Mouse (Mus musculus): ENCODE measurements at regions not wholly inside any gene's neighbourhood (a gene's known extent, or its start where the extent isn't known, plus 50 kb on each side); places are given as distances from the start of the nearest gene placed in this dataset.

DNA sequence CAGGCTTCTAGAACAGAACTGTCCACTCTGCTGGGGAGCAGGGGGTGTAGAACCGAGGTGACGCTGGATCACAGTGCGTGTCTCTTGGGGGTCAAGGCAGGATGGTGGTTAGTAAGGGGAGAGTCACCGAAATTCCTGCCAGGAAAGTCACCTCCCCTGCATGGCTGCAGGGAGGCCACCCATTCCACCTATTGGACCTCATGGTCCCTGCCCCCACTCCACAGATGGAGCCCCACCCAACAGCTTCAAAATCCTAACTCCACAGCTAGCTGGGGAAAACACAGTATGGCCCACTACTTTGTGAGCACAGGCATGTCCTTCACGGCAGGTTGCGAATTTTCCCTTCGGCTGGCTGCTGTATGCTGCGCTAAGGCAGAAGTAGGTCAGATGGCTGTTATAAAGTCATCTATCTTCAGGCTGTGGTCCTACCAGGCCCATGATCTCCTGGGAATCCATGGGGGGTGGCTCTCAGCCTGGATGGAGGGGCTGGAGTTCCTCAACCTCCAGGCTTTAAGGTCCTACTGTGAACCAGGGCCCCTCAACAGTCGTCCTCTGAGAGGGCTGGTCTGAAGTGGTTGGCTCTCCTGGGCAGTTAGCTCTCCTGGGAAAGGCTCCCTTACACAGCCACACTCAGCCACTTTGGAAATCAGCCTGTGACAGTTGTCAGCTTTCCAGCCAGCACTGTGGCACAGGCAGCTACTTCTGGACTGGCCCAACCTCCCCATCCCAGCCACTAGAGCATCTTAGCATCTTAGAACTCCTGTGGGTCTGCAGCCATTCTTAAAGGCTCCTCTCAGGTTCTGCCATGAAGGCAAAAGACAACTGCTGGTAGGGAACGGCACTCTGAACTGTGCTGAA is 124.0 kb upstream of the Klf14 start:
- DNase-seq (ENCODE audit: low spot score in 2 of 2) = no peak

DNA sequence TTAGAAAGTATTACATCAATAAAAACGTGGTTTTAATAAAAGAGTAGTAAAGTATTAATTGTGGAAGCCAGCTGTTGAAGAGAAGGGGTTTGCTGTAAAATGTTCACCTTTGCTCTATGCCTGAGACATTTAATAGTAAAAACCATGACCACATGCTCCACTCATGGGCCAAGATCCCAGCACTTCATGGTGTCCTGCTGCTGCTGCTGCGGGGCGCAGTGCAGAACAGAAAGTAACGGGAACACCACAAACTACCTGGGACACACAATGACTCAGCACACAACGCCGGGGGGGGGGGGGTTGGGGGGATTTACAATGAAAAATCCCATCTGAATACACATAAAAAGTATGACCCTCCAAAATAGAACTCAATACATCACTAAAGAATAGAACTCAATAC is 124.8 kb upstream of the Klf14 start:
- DNase-seq (ENCODE audit: low spot score in 2 of 2) = no peak

DNA sequence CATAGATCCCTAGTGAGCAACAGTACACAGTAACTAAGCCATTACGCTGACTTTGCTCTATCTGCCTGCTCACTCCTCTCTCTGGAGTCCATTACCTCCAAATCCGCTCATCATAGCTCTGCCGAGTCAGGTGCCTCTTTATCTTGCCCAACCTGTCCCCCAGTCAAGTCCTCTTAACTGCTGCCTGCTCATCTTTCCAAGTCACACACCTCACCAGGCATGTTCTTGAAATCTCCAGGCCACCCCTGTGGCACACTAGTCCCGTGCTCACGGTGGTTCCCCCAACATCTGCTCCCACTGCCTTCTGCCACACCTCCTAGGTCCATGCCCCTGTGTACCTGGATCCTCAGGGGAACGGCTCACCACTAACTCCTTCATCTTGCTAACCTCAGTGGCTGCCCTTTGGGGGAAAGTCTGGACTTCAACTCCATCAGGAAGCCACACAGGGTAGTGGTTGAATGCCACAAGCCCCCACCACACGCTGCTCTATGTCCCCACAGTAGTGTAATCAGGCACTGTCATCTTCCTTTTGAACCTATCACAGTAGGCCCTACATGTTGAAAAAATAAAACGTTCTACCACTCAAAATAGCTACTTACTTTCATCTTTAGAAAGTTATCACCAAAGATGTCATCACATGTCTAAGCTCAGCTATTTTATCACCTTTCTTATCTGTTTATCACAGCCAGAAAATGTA is 126.3 kb upstream of the Klf14 start:
- DNase-seq (ENCODE audit: low spot score in 2 of 2) = no peak

DNA sequence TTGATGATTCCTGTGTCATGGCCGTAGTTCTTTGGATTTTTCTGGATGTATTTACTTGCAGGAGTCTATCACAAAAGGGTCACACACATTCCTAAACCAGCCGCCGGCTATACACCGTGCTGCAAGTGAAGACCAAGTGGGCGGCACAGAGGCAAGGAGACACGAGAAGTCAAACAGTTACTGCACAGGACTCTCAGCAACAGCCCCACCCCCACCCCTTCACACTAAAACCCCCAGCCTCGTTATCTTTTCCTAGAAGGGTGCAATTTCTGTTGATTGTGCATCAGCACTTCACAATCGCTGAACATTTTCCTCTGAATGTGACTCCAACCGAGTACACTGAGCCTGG is 126.9 kb upstream of the Klf14 start:
- no peak for DNase-seq (ENCODE audit: low spot score in 2 of 2)

DNA sequence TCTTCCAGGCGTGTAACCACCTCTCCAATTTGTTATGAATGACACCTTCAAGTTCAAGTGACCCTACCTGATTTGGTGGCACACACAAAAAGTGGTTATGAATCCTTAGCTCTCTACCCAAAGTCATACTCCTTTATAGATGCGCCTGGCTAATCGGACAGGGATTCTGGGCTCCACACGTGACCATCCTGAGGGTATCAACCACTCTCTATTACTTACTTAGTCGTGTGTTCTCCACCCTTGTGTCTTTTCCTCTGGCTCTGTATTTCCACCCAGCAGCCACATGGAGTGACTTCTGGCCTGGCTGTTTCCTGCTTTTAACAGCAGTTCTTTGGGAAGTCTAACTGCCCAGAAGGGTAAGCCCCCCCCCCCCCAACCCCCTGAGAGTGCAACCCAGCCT is 127.4 kb upstream of the Klf14 start:
- no peak for DNase-seq (ENCODE audit: low spot score in 2 of 2)

DNA sequence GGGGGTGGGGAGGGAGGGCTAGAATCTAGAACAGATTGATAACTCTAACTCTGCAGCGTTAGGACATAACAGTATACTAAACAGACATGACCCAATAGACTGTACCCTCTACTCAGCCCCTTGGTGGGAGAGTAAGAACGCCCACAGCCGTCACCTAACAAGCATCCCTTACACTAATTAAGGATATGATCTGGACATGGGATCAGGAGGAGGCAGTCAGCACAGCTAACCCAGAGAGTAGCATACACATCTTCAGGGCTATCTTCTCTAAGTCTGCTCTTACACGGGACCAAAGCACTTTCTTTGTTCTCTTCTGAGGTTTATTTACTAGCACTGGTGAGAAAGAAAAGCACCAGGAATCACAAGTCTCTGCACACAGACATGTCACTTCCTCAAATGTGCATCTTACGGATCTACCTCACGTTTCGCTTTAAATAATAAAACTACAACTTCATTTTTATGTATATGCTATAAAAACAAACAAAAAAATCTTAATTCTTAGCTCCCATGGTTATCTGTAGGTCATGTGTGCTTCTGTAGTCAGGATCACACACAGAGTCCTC is 128.0 kb upstream of the Klf14 start:
- no peak for DNase-seq (ENCODE audit: low spot score in 2 of 2)

DNA sequence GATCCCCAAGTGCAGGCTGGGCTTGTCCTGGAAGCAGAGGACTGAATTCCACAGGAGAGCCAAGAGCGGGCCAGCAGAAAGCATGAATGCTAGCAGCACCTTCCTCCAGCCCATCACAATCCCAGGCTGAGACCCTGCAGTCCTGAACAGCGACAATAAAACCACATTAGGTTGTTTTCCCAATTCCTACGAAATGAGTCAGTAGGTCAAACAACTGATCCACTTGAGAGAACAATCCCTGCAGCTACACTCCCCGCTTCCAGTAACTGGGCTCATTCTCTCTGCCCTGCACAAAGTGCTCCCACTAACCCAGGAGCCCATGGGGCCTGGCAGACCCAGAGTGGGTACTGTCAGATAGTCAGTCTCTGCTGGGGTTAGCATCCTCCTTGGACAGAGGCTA is 128.6 kb upstream of the Klf14 start:
- no peak for DNase-seq (ENCODE audit: low spot score in 2 of 2)

DNA sequence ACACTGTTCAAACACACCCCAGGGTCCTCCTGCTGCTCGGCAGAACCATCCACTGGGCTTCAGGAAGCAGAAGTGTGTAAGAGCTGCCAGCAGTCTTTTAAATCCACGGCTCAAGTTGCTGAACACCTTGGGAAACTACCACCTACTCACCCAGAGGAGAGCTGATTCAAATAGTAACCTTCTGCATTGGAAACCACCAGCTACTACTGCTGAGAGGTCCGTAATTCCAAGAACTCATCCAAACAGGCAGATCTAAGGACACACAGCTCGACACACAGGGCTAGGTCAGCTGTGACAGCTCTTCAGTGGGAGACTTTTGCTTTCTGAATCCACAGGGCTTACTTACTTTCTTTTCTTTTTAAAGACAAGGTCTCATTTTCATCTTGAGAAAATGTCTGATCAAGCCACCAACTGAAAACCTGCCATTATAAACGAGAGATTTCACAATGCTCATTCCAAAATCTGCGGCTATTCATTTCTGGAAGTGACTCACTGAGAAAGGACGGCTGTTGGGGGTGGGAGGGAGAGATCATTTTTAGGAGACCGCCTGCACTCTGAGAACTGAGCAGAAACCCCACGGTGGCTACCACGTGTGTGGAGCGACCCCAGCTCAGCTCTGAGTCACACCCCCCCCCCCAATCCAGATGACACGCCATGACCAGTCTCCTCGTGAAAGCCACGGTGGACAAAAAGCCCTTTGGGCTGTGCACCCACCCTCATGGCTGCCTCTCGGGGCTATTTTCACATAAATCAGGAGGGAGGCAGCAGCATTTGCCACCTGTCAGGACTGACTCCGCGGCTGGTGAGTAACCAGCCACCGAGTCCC is 129.5 kb upstream of the Klf14 start:
- no peak for DNase-seq (ENCODE audit: low spot score in 2 of 2)

DNA sequence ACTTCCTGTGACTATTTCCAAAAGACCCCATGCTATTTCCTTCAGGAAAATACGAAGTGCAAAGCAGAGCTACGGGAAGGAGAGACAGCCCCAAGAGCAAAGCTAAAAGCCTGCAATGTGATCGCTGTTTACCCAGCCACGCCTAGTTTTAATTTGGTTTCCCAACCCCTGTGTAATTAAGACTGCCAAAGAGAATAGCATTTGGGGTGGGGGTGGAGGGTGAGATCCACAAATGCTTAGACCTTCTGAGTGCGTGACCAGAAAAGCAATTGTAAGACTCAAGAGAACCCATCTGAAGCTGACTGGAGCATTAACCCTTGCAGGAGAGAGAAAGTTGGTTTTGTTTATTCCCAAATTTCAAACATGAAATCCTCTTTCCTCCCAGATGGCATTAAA is 130.1 kb upstream of the Klf14 start:
- DNase-seq (ENCODE audit: low spot score in 2 of 2) = no peak

DNA sequence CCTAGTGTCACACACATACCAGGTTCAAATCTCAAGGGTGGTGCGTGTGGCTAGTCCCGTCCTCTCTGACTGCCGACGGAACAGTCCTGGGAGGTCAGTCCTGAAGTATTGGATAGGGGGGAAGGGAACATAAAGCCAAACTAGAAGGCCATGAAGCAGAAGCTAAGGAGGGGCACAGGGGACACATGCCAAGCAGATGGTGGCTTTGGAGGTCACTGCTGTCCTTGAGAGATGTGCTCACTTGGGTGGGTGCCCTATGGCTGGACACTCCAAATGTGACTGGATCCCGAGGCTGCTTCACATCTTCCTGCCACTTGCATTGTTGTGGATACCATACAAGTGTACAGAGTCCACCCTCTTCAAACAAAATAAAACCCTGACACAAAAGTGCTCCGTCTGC is 131.4 kb upstream of the Klf14 start:
- no peak for DNase-seq (ENCODE audit: low spot score in 2 of 2)

DNA sequence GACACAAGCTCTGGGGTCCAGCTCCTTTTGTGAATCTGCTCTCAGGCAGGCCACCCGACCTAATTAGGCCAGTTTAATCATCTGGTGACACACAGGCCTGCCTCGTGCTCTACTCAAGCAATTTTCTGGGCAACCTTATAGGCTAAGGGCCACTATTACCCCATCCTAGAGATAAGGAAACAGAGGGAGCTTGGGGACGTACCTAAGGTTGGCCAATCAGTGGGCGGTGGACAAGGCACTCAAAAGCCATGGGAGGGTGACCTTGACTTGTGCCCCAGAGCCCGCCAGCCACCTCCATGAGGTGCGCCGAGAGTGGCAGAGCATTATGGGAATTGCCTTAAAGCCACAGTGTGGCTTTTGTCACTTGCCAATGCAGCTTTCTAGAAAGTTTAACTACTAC is 131.9 kb upstream of the Klf14 start:
- DNase-seq (ENCODE audit: low spot score in 2 of 2) = no peak

DNA sequence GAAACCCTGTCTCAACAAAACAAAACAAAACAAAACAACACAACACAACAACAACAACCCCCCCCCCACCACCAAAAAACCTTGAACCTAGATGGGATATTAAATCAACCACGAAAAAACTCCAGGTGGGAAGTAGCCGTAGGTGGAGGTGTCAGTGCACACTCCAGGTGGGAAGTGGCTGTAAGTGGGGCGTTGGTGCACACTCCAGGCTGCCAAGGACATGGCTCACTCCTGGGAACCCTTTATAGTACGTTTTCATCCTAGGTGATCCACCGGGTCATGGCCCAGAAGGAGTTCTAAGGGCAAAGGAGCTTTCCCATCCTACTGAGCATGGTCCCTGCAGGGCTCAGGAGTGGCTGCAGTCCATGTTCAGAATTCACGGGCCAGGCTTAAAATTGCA is 133.4 kb upstream of the Klf14 start:
- no peak for DNase-seq (ENCODE audit: low spot score in 2 of 2)

DNA sequence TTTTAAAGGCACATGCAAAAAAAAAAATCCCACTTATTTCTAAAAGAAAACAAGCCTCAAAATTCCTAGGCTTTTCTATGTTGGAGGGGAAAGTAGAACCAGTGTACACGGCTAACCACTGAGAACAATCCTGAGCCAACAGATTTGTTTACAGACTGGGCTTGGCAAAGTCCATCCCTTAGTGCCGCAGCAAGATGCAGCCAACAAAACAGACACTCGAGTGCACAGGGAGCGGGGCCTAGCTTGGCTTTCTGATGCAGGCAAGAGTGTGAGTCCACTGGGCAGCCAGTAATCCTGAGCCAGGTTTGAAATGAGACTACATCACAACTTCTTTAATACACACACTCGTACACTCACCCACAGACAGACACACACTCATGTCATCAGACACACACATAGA is 133.9 kb upstream of the Klf14 start:
- DNase-seq (ENCODE audit: low spot score in 2 of 2) = no peak

DNA sequence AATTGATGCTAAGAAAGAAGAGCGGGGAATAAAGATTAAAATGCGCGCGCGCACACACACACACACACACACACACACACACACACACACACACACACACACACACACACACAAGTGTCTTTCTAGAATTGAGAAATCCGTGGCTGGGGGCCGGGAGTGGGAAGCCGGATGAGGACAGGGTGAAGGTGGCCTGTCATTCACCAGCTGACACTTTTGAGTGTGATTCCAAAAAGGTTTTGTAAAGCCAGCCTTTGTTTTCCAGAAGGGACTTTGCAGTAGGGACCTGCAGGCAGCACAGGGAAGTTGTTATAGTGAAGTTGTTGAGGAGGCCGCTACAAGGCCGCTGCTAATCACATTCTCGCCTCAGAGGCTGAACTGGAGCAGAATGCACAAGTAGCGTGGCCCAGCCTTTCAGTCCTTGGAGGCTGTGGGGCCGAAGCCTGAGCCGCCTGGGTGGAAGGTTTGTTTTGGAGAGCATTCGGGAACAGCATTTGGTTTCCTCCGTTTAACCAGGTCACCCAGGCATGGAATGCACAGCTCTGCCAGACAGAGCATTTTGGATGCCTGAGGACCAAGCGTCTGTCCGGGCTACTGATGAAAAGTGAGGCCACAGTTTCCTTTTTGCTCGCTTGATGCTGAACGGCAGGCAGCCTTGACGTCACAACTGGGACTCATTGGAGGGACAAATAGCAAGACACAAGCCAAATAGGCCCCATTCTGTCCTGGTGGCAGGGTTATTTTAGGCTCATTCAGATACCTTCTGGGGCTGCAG is 137.3 kb upstream of the Klf14 start:
- peak in 1 of 2 experiments; percentile 60 for DNase-seq (ENCODE audit: low spot score in 2 of 2)

DNA sequence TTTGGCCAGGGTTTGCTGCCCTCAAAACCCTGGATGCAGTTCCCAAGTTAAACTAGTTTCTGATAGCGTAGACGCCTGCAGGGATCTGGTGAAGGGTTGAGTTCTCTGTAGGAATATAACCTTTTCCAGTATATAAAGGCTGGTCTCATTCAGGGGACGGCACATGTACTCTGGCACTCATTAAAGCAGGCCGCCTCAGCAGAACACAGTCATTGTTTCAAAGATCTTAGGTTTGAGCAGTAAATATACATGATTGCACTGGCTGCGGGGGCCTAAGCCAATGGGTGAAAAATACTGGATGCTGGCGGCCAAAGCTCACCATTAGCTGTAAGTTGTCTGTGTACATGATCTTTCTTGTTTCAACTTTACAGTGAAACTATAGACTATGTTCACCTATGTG is 137.9 kb upstream of the Klf14 start:
- DNase-seq (ENCODE audit: low spot score in 2 of 2) = no peak

DNA sequence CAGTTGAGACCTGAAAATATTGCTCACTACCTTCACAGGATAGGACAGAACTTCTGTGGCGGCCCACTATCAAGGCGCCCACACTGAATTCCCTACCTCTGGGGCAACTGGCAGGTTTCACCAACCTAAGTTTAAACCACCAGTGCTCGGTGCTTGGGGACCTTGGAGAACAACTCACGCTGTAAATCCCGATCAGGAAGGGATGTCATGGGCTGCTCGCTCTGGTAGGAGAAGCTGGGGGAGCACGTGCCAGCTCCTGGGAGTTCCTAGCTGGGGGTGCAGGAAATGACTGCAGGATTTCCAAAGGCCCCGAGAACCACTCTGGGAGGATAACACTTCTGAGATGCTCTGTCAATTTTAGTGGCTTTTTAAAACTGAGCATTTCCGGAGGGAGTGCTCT is 138.4 kb upstream of the Klf14 start:
- no peak for DNase-seq (ENCODE audit: low spot score in 2 of 2)

DNA sequence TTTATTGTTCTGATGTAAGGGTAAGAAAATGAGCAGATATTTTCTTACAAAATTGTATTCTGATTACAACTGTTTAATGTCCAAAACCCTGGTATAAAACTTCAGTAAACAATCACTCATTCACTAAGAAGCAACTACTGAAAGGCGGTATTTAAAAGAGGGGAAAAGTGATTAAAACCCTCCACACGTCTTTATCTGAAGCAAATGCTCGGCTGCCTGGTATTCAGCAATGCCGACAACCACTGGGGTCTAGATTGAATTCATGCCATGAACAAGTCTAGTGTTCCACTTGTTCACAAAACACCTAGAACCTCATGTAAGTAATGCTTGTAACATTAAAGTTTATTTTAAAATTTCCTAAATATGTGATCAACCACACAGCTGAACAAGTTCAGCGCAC is 139.2 kb upstream of the Klf14 start:
- DNase-seq (ENCODE audit: low spot score in 2 of 2) = no peak

DNA sequence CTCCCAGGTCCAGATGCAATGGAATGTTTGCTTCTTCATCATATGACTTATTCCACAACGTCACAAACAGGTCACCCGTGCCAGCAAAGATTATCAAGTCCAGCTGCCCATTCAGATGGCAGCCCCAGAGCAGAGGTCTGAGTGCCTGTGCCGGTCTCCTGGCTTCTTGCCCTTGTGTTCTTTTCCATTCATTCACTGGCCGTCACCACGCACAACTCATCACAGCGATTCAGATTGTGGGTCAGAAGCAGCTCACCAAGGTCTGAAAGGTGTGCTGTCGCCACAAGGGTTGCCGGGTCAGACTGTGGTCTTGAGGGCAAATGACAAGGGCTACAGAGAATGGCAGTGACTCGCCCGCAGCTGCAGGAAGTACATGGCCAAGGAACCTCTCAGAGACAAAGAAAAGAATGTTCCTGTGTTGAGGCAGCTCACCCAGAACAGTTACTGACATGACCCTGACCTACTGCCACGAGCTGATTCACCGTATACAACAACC is 141.3 kb upstream of the Klf14 start:
- DNase-seq (ENCODE audit: low spot score in 2 of 2) = no peak

DNA sequence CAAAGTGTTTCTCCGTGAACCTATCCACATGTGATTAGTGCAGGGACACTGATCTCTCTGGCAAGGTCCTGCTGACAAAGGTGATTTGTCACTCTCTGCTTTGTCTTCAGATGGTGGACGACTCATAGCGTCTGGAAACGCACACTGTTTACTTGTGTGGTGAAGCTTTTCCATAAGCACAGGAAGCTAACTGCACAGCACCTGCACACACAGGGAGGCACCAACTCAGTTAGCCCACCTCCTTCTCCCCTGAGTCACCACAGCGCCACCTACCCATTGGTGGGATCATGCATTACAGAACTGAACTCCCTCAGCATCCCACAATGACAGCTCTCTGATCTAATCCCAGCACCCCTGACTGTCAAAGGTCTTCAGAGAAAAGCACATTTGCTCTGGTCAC is 141.9 kb upstream of the Klf14 start:
- no peak for DNase-seq (ENCODE audit: low spot score in 2 of 2)

DNA sequence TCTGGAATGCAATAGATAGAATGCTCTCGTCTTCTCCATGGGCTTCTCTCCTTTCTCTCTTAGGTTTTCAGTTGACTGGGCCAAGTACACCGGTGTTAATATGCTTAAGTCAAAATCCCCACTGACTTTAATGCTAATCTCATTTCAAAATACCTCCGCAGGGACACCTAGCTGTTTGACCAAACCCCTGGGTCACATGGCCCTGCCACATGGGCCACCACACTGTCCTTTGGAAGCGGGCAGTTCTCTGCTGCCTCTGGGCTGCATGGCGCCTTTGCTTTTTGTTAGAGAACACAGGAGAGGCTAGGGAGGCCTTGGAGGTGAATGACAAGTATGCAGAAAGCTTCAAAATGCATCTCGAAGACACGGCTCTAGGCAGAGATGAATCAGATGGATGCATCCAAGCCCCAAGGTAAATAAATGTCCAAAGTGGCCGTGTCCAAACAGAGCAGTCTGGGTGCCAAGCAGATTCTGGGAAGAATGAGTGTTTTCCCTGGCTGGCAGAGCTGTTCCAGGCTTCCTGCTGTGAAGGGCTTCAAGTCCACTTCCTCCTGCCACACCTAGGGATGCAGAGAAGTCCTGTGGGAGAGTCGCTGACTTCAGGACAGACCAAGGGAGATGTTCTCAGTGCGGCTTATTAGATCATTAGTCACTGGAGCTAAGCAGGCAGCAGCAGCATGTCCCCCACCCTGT is 147.4 kb upstream of the Klf14 start:
- no peak for DNase-seq (ENCODE audit: low spot score in 2 of 2)

DNA sequence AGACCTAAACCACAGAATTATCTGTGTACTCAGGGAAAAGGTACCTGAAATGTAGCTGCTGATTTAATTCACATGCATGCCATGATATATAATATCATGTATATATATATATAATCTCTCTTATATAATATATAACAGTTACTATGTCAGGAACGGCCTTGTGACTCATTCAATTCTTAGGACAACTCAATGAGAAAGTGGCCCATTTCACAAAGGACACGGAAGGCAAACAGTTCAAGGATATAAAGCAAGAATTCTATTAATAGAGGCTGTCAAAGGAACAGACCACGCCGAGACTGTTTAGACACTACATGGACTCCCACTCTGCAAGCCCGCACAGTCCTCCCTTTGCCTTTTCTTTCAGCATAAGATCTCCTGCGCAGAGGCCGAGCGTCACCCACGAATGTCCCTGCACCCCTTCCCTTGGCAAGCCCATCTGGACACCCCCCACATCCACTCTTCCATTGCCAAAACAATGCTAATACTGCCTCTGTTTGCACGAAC is 148.0 kb upstream of the Klf14 start:
- no peak for DNase-seq (ENCODE audit: low spot score in 2 of 2)

Data from frontal cortex, postnatal 36 days (tissue).